Mouse (Mus musculus) spleen, adult 18-20 months (tissue): ENCODE results near the gene Rragd.

Experiments used
- DNase-seq, 2 experiments: peaks; one replicate each; pipeline ENCODE4 v3.0.0; 2022; ENCODE audit warnings: mixed read lengths in 2 of 2

Gene Rragd

DNA sequence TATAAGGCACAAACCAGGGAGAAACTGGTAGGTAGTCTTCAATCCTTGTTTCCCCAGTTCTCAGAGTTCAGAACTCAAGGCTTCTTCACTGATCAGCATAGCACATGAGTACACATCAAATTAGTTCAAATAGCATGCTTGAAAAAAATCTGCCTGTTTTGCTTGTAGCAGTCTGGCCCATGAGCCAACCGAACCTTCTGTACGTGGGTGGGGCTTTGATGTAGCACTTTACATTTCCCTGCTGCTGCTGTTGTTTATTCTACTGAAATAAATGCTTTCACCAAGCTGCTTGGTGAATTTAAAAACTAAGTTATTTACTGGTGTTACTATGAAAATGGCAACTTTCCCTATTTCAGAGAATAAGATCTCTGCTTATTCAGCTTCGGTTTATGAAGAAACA, 69.2 kb downstream of the Rragd start:
- no peak for DNase-seq

DNA sequence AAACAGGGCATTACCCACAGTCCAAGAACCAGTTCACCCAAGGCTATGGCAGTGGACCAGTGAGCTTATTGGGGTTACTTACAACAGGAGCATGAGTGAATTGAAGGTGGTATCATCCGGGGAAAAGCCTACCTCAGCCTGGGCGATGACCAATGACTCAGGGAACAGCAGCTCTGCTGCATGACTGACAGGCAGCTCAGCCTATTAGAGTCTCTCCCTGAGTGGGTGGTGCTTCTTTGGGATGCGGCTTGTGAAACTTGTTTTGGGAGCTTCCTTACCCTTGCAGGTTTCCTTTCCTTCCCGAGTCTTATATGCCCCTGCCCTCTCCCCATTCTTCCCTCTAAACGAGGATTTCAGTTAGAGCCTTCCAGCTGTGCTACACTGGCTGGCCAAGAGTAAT, 69.8 kb downstream of the Rragd start:
- DNase-seq, result no peak

DNA sequence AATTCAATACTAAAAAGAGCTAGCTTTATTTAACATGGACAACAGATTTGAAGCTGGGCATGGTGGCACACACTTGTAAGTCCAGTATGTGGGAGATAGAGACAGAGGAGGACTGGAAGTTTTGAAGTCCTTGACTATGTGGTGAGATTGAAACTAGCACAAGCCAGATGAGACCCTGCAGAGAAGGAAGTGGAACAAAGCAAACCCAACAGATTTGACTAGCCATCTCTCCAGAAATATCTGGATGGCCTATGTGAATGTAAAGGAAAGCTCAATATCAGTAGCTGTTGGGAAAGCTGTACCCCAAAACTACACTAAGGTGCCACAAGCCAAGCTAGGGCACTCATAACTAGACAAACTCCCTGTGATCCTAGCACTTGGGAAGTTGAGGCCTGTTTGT, 71.6 kb downstream of the Rragd start:
- DNase-seq, result no peak

DNA sequence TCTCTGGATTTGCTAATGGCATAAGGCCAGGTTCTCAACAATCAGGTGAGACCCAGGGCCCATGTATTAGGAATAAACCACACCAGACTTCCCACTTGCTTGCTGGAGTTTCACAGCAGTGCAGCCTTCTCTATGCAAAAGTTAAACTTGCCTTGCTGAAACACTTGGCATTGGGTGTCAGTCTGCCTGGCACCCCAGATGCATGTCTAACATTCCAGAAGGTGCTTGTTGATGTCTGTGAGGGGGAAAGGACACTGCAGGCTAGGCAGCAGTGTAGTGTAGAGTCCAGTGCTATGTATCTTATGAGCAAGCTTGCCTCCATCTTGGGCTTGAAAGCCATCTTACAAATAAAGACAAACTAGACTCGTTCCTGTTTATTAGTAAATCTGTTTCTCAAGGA, 73.5 kb downstream of the Rragd start:
- no peak for DNase-seq

DNA sequence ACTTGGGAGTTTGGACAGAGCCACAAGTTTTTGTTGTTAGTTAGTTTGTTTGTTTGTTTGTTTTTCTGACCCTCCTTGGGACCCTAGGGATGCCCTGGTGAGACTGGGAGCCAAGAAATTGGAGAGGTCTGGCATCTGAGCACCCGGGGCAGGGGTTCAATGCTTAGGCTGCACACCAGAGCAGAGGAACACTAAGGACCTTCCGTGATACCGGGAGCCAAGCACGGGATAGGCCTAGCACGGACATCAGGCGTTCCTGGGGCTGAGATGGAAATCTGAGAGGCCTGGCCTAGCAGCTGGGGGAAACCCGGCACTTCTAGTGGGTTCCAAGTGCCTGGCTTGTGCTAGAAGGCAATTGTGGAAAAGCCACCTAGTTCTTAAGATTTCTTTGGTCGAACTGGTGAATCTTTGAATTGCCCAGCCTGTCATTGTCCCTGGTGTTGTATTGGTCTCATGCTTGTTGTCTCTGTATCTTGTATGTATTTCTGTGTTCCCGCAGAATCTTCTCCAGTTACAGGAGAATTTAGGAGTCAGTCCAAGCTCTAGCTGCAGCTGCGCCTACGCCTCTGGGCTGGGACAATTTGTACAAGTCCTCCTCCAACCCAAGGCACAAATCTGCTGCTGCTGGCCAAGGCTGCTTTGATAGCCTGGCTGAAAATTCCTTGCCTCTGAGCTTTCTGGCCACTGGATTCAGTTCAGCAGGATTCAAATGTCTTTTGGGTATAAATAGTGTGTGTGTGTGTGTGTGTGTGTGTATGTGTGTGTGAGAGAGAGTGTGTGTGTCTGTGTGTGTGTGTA, 75.3 kb downstream of the Rragd start:
- DNase-seq, result no peak

DNA sequence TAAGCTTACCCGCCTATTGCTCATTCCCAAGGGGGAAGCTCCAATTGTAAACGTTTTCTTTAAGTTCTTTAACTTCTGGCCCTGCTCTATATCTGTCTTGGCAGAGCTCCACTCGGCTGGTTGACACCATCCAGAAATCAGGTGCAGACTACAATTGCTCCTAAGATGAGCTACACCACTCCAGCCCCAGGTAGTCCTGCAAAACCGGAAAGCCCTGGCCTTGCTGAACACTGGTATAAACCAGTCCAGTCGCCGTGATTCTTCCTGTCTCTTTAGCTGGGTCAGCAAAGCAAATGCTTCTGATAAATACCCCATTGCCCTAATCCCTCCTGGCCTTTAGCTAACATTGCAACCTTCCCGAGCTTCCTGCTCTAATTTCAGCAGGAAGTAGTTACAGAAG, 78.3 kb downstream of the Rragd start:
- no peak for DNase-seq

DNA sequence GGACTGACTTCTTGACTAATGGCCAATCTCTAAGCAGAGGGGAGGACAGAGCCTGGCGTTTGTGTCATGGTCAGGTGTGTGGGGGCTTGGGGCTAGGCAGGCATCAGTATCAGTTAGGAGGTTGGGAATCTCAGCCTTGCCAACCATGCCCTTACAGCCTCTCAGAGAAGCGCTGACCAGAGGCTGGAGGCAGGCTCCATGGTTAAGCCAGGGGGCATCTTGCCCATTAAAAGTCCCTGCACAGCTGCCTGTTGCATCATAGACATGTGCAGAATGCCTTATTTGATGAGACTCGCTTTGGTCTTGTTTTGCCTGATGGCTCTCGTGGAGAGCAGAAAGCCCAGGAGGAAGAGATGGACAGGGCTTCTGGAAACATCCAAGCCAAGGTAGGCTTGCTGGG, 80.1 kb downstream of the Rragd start, which contains the start of gene Gabrr2:
Gabrr2 (plus strand) TSS at position 19 of the 400 bp plus-strand sequence.
- DNase-seq, result no peak

DNA sequence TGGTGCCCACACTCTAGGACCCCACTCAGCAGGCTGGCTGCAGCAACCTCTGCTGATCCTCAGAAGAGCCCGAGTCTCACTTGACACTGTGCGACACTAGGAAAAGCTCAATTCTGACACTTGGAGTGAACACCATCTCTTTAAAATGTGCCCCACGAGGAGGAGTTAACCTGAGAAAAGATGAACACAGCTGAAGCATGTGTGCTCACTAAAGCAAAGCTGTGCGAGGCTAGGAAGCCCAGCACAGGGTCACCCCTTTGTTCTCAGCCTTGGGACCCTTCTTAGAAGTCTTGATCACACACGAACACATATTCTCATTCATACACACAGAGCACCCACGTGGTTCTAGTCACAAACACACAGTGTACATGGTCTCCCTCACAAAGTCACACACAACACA, 82.1 kb downstream of the Rragd start:
- no peak for DNase-seq

DNA sequence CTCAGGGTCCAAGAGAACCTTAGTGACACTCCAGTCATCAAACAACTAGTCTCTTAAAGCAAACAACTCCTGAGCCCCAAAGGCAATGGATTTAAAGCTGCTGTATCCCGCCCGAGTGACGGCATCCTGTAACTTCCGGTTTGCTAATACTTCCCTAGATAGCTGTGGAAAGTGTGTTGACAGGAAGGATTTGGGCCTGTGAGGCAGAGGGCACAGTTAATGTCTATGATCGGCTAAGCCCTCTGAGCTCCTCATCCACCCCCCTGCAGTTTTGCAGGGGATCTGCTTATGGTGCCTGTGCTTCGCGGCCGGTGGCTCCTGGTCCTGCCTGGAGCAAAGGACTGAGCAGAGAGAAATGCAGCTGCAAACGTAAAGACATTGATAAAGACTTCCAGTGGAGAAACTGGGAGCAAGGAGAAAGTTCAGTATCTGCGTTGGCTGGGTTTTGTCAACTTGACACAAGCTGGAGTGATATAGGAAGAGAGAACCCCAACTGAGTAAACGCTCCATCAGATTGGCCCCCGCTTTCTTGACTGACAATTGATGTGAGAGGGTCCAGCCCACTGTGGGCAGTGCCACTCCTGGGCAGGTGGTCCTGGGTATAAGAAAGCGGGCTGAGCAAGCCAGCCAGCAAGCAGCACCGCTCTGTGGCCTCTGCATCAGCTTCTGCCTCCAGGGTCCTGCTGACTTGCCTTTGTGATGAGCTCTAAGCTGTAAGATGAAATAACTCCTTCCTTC, 83.6 kb downstream of the Rragd start:
- DNase-seq, result no peak

DNA sequence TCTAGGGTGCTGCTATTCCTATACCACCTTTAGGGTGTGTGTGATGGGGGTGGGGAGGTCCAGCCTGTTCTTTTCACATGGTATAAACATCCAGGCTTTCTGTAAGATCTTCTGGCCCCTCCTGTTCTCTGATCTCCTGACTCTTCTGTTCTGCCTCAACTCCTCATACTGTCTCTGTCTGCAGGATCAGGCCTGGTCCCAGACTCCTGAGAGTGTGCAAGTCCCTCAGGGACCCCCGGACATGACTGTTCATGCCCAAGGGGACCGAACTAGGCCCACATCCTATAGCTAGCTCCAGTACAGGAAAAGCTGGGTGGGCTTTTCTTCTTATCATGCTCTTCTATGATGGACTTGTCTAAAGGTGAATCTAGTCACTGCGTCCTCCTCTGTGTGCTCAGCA, 84.5 kb downstream of the Rragd start:
- no peak for DNase-seq

DNA sequence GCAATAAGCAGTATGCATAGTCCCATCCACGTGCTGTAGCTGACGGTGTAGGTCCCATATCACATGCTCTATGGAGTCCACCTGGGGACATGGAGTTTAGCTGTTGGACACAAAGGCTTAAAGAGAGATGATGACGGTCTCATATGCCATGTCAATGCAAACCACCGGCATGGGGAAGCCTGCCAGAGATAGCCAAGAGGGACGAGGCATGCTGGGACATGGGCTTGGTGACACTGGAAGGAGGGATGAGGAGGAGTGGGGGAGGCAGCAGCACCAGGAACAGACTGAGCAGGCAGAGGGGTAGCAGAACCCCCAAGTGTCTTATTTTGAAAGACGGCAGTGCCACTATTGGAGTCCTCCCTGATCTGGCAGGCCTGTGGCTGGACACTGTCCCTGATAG, 85.0 kb downstream of the Rragd start:
- no peak for DNase-seq

DNA sequence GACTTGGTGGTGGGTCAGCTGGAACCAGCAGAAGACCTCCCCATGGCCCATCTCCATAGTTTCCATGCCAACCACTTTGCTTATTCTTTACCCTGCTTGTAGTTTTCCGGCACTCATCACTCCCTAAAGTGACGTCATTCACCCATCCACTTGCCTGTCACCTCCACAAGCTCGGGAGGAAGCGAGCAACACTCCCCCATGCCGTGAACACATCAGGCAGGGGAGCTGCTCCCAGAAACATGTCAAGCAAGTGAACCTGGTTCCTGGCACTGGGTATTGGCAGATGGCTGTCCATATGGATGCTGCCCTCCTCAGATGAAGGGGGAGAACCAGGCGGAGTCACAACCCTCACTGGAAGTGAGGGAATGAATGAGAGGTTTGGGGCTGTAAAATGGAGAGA, 86.1 kb downstream of the Rragd start:
- no peak for DNase-seq

DNA sequence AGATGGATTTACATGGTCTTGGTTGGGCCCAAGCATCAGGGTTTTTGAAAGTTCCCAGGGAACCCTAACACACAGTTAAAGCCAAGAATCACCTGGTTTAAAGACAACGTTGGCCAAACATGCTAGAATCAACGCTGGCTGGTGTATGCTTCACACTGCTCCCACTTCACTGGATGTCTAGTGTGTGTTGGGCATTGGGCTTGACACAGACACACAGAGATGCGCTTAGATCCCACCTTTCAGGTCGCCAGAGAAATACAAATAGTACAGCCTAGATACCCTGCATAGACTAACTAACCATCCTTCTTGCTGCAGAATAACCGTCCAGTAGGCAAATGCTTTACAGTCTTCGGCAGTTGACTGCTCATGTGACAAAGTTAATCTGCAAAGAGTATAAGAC, 87.5 kb downstream of the Rragd start:
- no peak for DNase-seq

DNA sequence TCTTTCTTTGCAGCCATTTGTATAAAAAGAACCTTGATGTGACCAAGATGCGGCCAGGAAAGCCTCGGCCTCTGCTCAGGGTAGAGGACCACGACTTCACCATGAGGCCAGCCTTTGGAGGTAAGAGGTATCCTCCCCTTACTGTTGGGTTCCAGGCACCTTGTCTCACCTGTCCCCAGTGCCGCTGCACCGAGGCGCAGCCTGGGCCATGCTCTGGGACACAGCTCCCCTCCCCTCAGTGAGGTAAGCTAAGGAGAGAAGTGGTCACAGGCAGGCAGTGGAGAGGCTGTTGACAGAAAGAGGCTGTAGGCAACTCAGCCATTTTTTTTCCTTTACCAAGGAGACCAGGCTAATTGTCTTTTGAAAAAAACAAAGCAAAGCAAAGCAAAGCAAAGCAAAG, 88.5 kb downstream of the Rragd start:
- DNase-seq, result no peak
